Mouse (Mus musculus) thymus, adult 2 months (tissue): ENCODE measurements around the gene Fbxl20. TPM values are rescaled to one million over a fixed set of nuclear protein-coding genes. Genes with fewer than 3 reads are reported as not detected.

Source experiments
- DNase-seq: peaks from one replicate; pipeline ENCODE4 v3.0.0; 2021
- H3K27ac ChIP-seq: fragments of 200-500 bp; 2 replicates; pipeline ENCODE4 v1.5.1; 2012; ENCODE audit warnings: low read length, control low read depth; ENCODE audit not compliant: control insufficient read depth, insufficient read depth
- H3K27me3 ChIP-seq: fragments of 200-500 bp; 2 replicates; pipeline ENCODE4 v1.6.1; 2012; ENCODE audit warnings: mild to moderate bottlenecking, low read length, moderate library complexity, mixed read lengths; ENCODE audit not compliant: control insufficient read depth, insufficient read depth
- H3K36me3 ChIP-seq: fragments of 200-500 bp; 2 replicates; pipeline ENCODE4 v1.6.1; 2012; ENCODE audit warnings: mild to moderate bottlenecking, low read length, moderate library complexity; ENCODE audit not compliant: control insufficient read depth, insufficient read depth
- H3K4me1 ChIP-seq: fragments of 200-500 bp; replicated peaks from 2 replicates; pipeline ENCODE4 v1.6.1; 2012; ENCODE audit warnings: low read length; ENCODE audit not compliant: control insufficient read depth, insufficient read depth
- H3K4me3 ChIP-seq: fragments of 200-500 bp; 2 replicates; pipeline ENCODE4 v1.5.1; 2012; ENCODE audit warnings: mild to moderate bottlenecking, low read length, control low read depth, moderate library complexity; ENCODE audit not compliant: control insufficient read depth, insufficient read depth
- CTCF ChIP-seq: fragments of 200-500 bp; IDR thresholded peaks from 2 replicates; pipeline ENCODE4 v1.5.1; 2012; ENCODE audit warnings: mild to moderate bottlenecking, control low read depth, low read length, moderate library complexity, borderline replicate concordance; ENCODE audit not compliant: control insufficient read depth, poor library complexity, insufficient read depth; ENCODE audit errors: extremely low read depth
- POLR2A ChIP-seq: fragments of 200-500 bp; IDR thresholded peaks from 2 replicates; pipeline ENCODE4 v1.6.1; 2012; ENCODE audit warnings: mild to moderate bottlenecking, low read length, control low read depth, moderate library complexity; ENCODE audit not compliant: control insufficient read depth, poor library complexity, insufficient read depth; ENCODE audit errors: extremely low read depth
- WGBS: fragments of 180-500 bp; shearing (Covaris S2); methylation state at CpG from one replicate; pipeline ENCODE4 v1.1.7; 2018; 5-methylcytosine and 5-hydroxymethylcytosine counted together
- polyA plus RNA-seq: library from polyadenylated mRNA; depleted of rRNA; stranded (reverse); fragments of >200 nt; gene quantifications from 2 replicates; pipeline ENCODE4 v1.2.3, GENCODE M21; 2012

Gene Fbxl20
- polyA plus RNA-seq, 1 experiment = 40.3 TPM

GRCm38 (mm10) chr11:98059662-98060061 lies 90.5 kb downstream of the Fbxl20 start:
- Histone ChIP-seq H3K36me3 (no peaks in the 10 kb centered on the region), H3K27ac (no peak overlapping the region), H3K27me3 (no peaks in the 10 kb centered on the region), H3K4me3 (no peak overlapping the region), H3K4me1 (0 out of 2 replicates have a peak, but pooled peaks cover 3% of the 10 kb centered on the region)
- TF ChIP-seq CTCF = no peak
- no peak for TF ChIP-seq POLR2A
- 85% methylated on average over 7 of the region's 7 CpGs for WGBS
- no peak for DNase-seq

GRCm38 (mm10) chr11:98057998-98058397 lies 92.2 kb downstream of the Fbxl20 start:
- no peak overlapping the region for H3K27ac ChIP-seq
- peaks cover 1% of the 10 kb centered on the region for H3K27me3 ChIP-seq
- DNase-seq = no peak
- H3K4me3 ChIP-seq = no peak overlapping the region
- TF ChIP-seq CTCF (no peak), POLR2A (no peak)
- no peaks in the 10 kb centered on the region for H3K36me3 ChIP-seq
- 86% methylated on average over 5 of the region's 5 CpGs for WGBS
- H3K4me1 ChIP-seq = peaks cover 3% of the 10 kb centered on the region; the same call in 1 of the 2 replicates

- TF ChIP-seq POLR2A (no peak), CTCF (no peak)
- H3K4me3 ChIP-seq = no peak overlapping the region
- no peak overlapping the region for H3K27ac ChIP-seq
- peaks cover 5% of the 10 kb centered on the region for H3K27me3 ChIP-seq
- no peaks in the 10 kb centered on the region for H3K36me3 ChIP-seq
- peaks cover 8% of the 10 kb centered on the region; the same call in 1 of the 2 replicates for H3K4me1 ChIP-seq
- 36% methylated on average over 9 of the region's 9 CpGs for WGBS
- no peak for DNase-seq
Measured at GRCm38 (mm10) chr11:98057466-98057865, 92.7 kb downstream of the Fbxl20 start.

- WGBS = 7% methylated on average over 48 of the region's 48 CpGs
- peaks cover 33% of the 10 kb centered on the region for H3K4me1 ChIP-seq
- H3K27ac ChIP-seq = no peak within 1 kb of the TSS
- peak; percentile 75 for DNase-seq
- H3K4me3 ChIP-seq = peak within 1 kb of the TSS; percentile 14
- no peaks in the 10 kb centered on the region for H3K36me3 ChIP-seq
- no peak for TF ChIP-seq POLR2A
- no peak for TF ChIP-seq CTCF
- peaks cover 16% of the 10 kb centered on the region for H3K27me3 ChIP-seq
Measured at GRCm38 (mm10) chr11:98052989-98053834, 97.0 kb downstream of the Fbxl20 start, which contains the start of gene Stac2. TSS of gene Stac2 (minus strand) at chr11:98053462.

GRCm38 (mm10) chr11:98052129-98052988 lies 97.8 kb downstream of the Fbxl20 start:
- peaks cover 16% of the 10 kb centered on the region for H3K27me3 ChIP-seq
- peak; percentile 20 for DNase-seq
- no peaks in the 10 kb centered on the region for H3K36me3 ChIP-seq
- no peak for TF ChIP-seq POLR2A
- TF ChIP-seq CTCF = no peak
- H3K27ac ChIP-seq = no peak overlapping the region
- peaks cover 38% of the 10 kb centered on the region for H3K4me1 ChIP-seq
- H3K4me3 ChIP-seq = peak overlapping the region; percentile 14
- WGBS = 1% methylated on average over 83 of the region's 83 CpGs

- TF ChIP-seq POLR2A = no peak
- TF ChIP-seq CTCF = no peak
- Histone ChIP-seq H3K4me3 (no peak overlapping the region), H3K27ac (no peak overlapping the region), H3K4me1 (peaks cover 38% of the 10 kb centered on the region), H3K36me3 (no peaks in the 10 kb centered on the region), H3K27me3 (peaks cover 16% of the 10 kb centered on the region)
- DNase-seq = no peak
- WGBS = 14% methylated on average over 12 of the region's 12 CpGs
Measured at GRCm38 (mm10) chr11:98051611-98052128, 98.5 kb downstream of the Fbxl20 start.

- 61% methylated on average over 2 of the region's 2 CpGs for WGBS
- peaks cover 38% of the 10 kb centered on the region for H3K4me1 ChIP-seq
- no peaks in the 10 kb centered on the region for H3K36me3 ChIP-seq
- no peak for TF ChIP-seq CTCF
- no peak for TF ChIP-seq POLR2A
- no peak for DNase-seq
- peaks cover 16% of the 10 kb centered on the region for H3K27me3 ChIP-seq
- H3K4me3 ChIP-seq = no peak overlapping the region
- H3K27ac ChIP-seq = no peak overlapping the region
Measured at GRCm38 (mm10) chr11:98050940-98051339, 99.3 kb downstream of the Fbxl20 start.
